Mouse (Mus musculus) bone marrow macrophage, adult 2 months (primary cell): ENCODE measurements around the gene Agps.

Experiments used
- CTCF ChIP-seq: IDR thresholded peaks from 2 replicates; pipeline ENCODE4 v1.5.1; 2012; ENCODE audit warnings: low read depth, mild to moderate bottlenecking, low read length, moderate library complexity
- POLR2A ChIP-seq: IDR thresholded peaks from 2 replicates; pipeline ENCODE4 v1.6.1; 2012; ENCODE audit warnings: mild to moderate bottlenecking, low read depth, low read length, borderline replicate concordance

GRCm38 (mm10) chr2:75847708-75848107, 15.7 kb downstream of the Agps start:
- TF ChIP-seq CTCF: no peak
- no peak for TF ChIP-seq POLR2A
